Mouse (Mus musculus): ENCODE data around the gene Helq.

GRCm38 (mm10) chr5:100820483-100821184 is 22.2 kb upstream of the Helq start, which contains the start of gene Abraxas1:
- TF ChIP-seq CTCF (IDR thresholded peaks at IDR 0.05; ENCODE audit: low read depth, low read length) (no peak), EP300 (IDR thresholded peaks at IDR 0.05; ENCODE audit: insufficient read depth, low read depth, low read length) (no peak)
